Mouse (Mus musculus) ES-E14 (cell line): ENCODE measurements around the gene Gm49027.

Experiments
- CHD2 ChIP-seq: IDR thresholded peaks from 2 replicates; pipeline ENCODE4 v1.6.1; 2014; ENCODE audit warnings: mild to moderate bottlenecking, low read depth, low read length, inconsistent platforms
- HCFC1 ChIP-seq: IDR thresholded peaks from 2 replicates; pipeline ENCODE4 v1.6.1; 2012; ENCODE audit warnings: low read length, inconsistent platforms, borderline replicate concordance; ENCODE audit not compliant: insufficient read depth
- MAFK ChIP-seq: IDR thresholded peaks from 2 replicates; pipeline ENCODE4 v1.6.1; 2014; ENCODE audit warnings: mild to moderate bottlenecking, low read depth, low read length, inconsistent platforms; ENCODE audit not compliant: insufficient read depth
- ZC3H11A ChIP-seq: IDR thresholded peaks from 2 replicates; pipeline ENCODE4 v1.6.1; 2012; ENCODE audit warnings: low read depth, mild to moderate bottlenecking, inconsistent platforms, low read length, borderline replicate concordance
- ZNF384 ChIP-seq: IDR thresholded peaks from 2 replicates; pipeline ENCODE4 v1.6.1; 2012; ENCODE audit warnings: low read depth, low read length, inconsistent platforms

DNA sequence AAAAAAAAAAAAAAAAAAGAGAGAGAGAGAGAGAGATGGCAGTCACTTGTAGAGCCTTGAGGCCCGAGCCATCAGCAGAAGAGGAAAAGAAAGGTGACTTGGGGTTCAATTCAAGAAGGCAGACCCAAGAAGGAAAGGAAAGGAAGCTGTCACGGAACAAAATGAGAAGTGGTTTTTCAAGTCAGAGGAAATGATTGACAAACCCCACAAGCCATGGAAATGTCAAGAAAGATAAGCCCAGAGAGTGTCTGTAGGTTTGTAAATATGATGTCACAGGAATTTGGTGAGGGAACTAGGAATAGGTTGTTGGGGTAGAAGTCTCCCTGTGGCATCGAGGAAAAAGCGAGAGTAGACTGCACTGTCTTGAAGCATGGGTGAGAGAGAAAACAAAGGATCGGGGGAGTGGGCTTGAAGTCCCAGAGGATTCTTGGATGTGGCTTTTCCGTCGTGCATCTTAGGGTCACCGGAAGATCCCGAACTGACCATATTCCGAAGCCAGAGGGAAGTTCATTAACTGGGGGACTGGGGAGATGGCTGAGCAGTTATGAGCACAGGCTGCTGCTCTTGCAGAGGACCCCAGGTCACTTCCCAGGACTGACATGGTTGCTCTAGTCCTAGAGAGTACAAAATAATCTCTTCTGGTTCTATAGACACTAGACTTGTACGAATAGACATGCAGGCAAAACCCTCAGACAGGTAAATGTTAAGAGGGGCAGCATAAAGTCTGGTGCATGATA lies 37.5 kb downstream of the Gm49027 start:
- TF ChIP-seq HCFC1 (no peak), CHD2 (no peak), MAFK (no peak), ZNF384 (no peak), ZC3H11A (no peak)
